Mouse (Mus musculus): ENCODE results near the gene Il33. TPM values are rescaled to one million over a fixed set of nuclear protein-coding genes. Genes with fewer than 3 reads are reported as not detected.
"Not testable (repeated sequence)": the region's sequence is repeated elsewhere in the genome, so short reads cannot be mapped to it uniquely, and the experiment has no call there.

The Il33 gene
- polyA plus RNA-seq, 1 experiment from 2014 or later, result 0.34 TPM

- no peaks in the 10 kb centered on the region for H3K9me3 ChIP-seq
- WGBS, result 85% methylated on average over 5 of the region's 5 CpGs
- no peaks in the 10 kb centered on the region for H3K36me3 ChIP-seq
- no peak overlapping the region for H3K27ac ChIP-seq (replicated peaks)
- H3K4me3 ChIP-seq, result no peak overlapping the region
- no peak overlapping the region for H3K4me2 ChIP-seq (replicated peaks)
- peaks cover 11% of the 10 kb centered on the region for H3K4me1 ChIP-seq
- H3K9ac ChIP-seq (replicated peaks), result no peak overlapping the region
- no peaks in the 10 kb centered on the region for H3K27me3 ChIP-seq
- ATAC-seq (replicated peaks), result no peak
Observed at GRCm38 (mm10) chr19:29944426-29944825, 19.5 kb downstream of the Il33 start.

- H3K4me2 ChIP-seq (replicated peaks); H3K4me3 ChIP-seq; H3K27me3 ChIP-seq; H3K9me3 ChIP-seq; ATAC-seq (replicated peaks); H3K9ac ChIP-seq (replicated peaks); H3K36me3 ChIP-seq; H3K27ac ChIP-seq (replicated peaks): not testable (repeated sequence)
- WGBS, result 89% methylated on average over 4 of the region's 4 CpGs
- peaks cover 11% of the 10 kb centered on the region for H3K4me1 ChIP-seq
Observed at GRCm38 (mm10) chr19:29944935-29945334, 20.0 kb downstream of the Il33 start.

GRCm38 (mm10) chr19:29945557-29946422 lies 20.9 kb downstream of the Il33 start:
- ATAC-seq (replicated peaks), result no peak
- whole genome bisulfite sequencing, result 13% methylated on average over 11 of the region's 11 CpGs
- H3K9ac ChIP-seq (replicated peaks), result no peak overlapping the region

GRCm38 (mm10) chr19:29946423-29946716 lies 21.5 kb downstream of the Il33 start:
- no peaks in the 10 kb centered on the region for H3K9me3 ChIP-seq
- H3K4me3 ChIP-seq, result no peak overlapping the region
- peaks cover 11% of the 10 kb centered on the region for H3K4me1 ChIP-seq
- ATAC-seq (replicated peaks), result no peak
- H3K36me3 ChIP-seq, result no peaks in the 10 kb centered on the region
- no peak overlapping the region for H3K4me2 ChIP-seq (replicated peaks)
- H3K9ac ChIP-seq (replicated peaks), result no peak overlapping the region
- H3K27ac ChIP-seq (replicated peaks), result no peak overlapping the region
- H3K27me3 ChIP-seq, result no peaks in the 10 kb centered on the region

More at GRCm38 (mm10) chr19:29945557-29946422, 20.9 kb downstream of the Il33 start:
- Histone ChIP-seq H3K36me3 (no peaks in the 10 kb centered on the region), H3K4me3 (no peak overlapping the region), H3K4me2 (replicated peaks) (no peak overlapping the region), H3K9me3 (no peaks in the 10 kb centered on the region), H3K4me1 (peaks cover 11% of the 10 kb centered on the region), H3K27me3 (no peaks in the 10 kb centered on the region), H3K27ac (replicated peaks) (no peak overlapping the region)

- Histone ChIP-seq H3K4me2 (replicated peaks) (no peak overlapping the region), H3K9me3 (no peaks in the 10 kb centered on the region), H3K9ac (replicated peaks) (no peak overlapping the region), H3K27me3 (no peaks in the 10 kb centered on the region), H3K4me3 (no peak overlapping the region), H3K27ac (replicated peaks) (no peak overlapping the region), H3K36me3 (no peaks in the 10 kb centered on the region), H3K4me1 (peaks cover 11% of the 10 kb centered on the region)
- 66% methylated on average over 9 of the region's 9 CpGs for WGBS
- no peak for ATAC-seq (replicated peaks)
Observed at GRCm38 (mm10) chr19:29947056-29947455, 22.1 kb downstream of the Il33 start.

- 25% methylated on average over 25 of the region's 25 CpGs for WGBS
- Histone ChIP-seq H3K27ac (replicated peaks) (no peak overlapping the region), H3K4me2 (replicated peaks) (peak overlapping the region; percentile 57), H3K4me3 (peak overlapping the region; percentile 35), H3K27me3 (no peaks in the 10 kb centered on the region), H3K4me1 (peaks cover 11% of the 10 kb centered on the region), H3K9me3 (no peaks in the 10 kb centered on the region), H3K36me3 (no peaks in the 10 kb centered on the region), H3K9ac (replicated peaks) (peak overlapping the region; percentile 17)
- ATAC-seq (replicated peaks), result peak; percentile 96
Observed at GRCm38 (mm10) chr19:29947891-29948801, 23.2 kb downstream of the Il33 start.

- no peak for ATAC-seq (replicated peaks)
- Histone ChIP-seq H3K27ac (replicated peaks) (no peak overlapping the region), H3K27me3 (no peaks in the 10 kb centered on the region), H3K4me1 (peaks cover 11% of the 10 kb centered on the region), H3K36me3 (no peaks in the 10 kb centered on the region), H3K9me3 (no peaks in the 10 kb centered on the region), H3K4me2 (replicated peaks) (no peak overlapping the region), H3K4me3 (no peak overlapping the region), H3K9ac (replicated peaks) (no peak overlapping the region)
- 89% methylated on average over 5 of the region's 5 CpGs for WGBS
Observed at GRCm38 (mm10) chr19:29952538-29952937, 27.6 kb downstream of the Il33 start.

GRCm38 (mm10) chr19:29953833-29954232 lies 28.9 kb downstream of the Il33 start:
- Histone ChIP-seq H3K36me3 (no peaks in the 10 kb centered on the region), H3K9me3 (no peaks in the 10 kb centered on the region), H3K4me3 (no peak overlapping the region), H3K4me2 (replicated peaks) (no peak overlapping the region), H3K9ac (replicated peaks) (no peak overlapping the region), H3K4me1 (peaks cover 1% of the 10 kb centered on the region), H3K27ac (replicated peaks) (no peak overlapping the region), H3K27me3 (no peaks in the 10 kb centered on the region)
- ATAC-seq (replicated peaks), result no peak
- 93% methylated on average over 3 of the region's 3 CpGs for WGBS

GRCm38 (mm10) chr19:29955454-29955853 lies 30.5 kb downstream of the Il33 start:
- no peak overlapping the region for H3K4me2 ChIP-seq (replicated peaks)
- H3K4me3 ChIP-seq, result no peak overlapping the region
- WGBS, result 79% methylated on average over 2 of the region's 2 CpGs

GRCm38 (mm10) chr19:29960906-29961305 lies 36.0 kb downstream of the Il33 start:
- H3K4me2 ChIP-seq (replicated peaks), result no peak overlapping the region
- no peak overlapping the region for H3K27ac ChIP-seq (replicated peaks)
- H3K27me3 ChIP-seq, result no peaks in the 10 kb centered on the region
- no peak overlapping the region for H3K9ac ChIP-seq (replicated peaks)
- no peaks in the 10 kb centered on the region for H3K9me3 ChIP-seq
- no peak for ATAC-seq (replicated peaks)
- no peak overlapping the region for H3K4me3 ChIP-seq
- H3K36me3 ChIP-seq, result no peaks in the 10 kb centered on the region
- H3K4me1 ChIP-seq, result no peaks in the 10 kb centered on the region
- WGBS, result 85% methylated on average over 4 of the region's 4 CpGs

More at GRCm38 (mm10) chr19:29955454-29955853, 30.5 kb downstream of the Il33 start:
- ATAC-seq (replicated peaks), result no peak
- no peaks in the 10 kb centered on the region for H3K9me3 ChIP-seq
- no peaks in the 10 kb centered on the region for H3K4me1 ChIP-seq
- H3K9ac ChIP-seq (replicated peaks), result no peak overlapping the region
- H3K27ac ChIP-seq (replicated peaks), result no peak overlapping the region
- no peaks in the 10 kb centered on the region for H3K36me3 ChIP-seq
- no peaks in the 10 kb centered on the region for H3K27me3 ChIP-seq

- H3K9ac ChIP-seq (replicated peaks), result no peak overlapping the region
- ATAC-seq (replicated peaks), result no peak
- whole genome bisulfite sequencing, result 84% methylated on average over 6 of the region's 6 CpGs
- H3K27me3 ChIP-seq, result no peaks in the 10 kb centered on the region
- H3K27ac ChIP-seq (replicated peaks), result no peak overlapping the region
- H3K4me2 ChIP-seq (replicated peaks), result no peak overlapping the region
- H3K4me1 ChIP-seq, result no peaks in the 10 kb centered on the region
- H3K4me3 ChIP-seq, result no peak overlapping the region
- no peaks in the 10 kb centered on the region for H3K36me3 ChIP-seq
- H3K9me3 ChIP-seq, result no peaks in the 10 kb centered on the region
Observed at GRCm38 (mm10) chr19:29961842-29962241, 36.9 kb downstream of the Il33 start.

- H3K4me2 ChIP-seq (replicated peaks), result no peak overlapping the region
- H3K36me3 ChIP-seq, result no peaks in the 10 kb centered on the region
- H3K9me3 ChIP-seq, result no peaks in the 10 kb centered on the region
- 86% methylated on average over 2 of the region's 2 CpGs for WGBS
- no peaks in the 10 kb centered on the region for H3K4me1 ChIP-seq
- H3K27ac ChIP-seq (replicated peaks), result no peak overlapping the region
- no peak overlapping the region for H3K4me3 ChIP-seq
- no peaks in the 10 kb centered on the region for H3K27me3 ChIP-seq
- no peak overlapping the region for H3K9ac ChIP-seq (replicated peaks)
- ATAC-seq (replicated peaks), result no peak
Observed at GRCm38 (mm10) chr19:29963598-29964092, 38.7 kb downstream of the Il33 start.

Measured in forebrain, embryonic 15.5 days (tissue).